Mouse (Mus musculus) liver, embryonic 14.5 days (tissue): ENCODE measurements around the gene Uba2.
A peak's percentile ranks its signal among the peaks of the same experiment; 100 is the strongest.

Experiments
- CTCF ChIP-seq: IDR thresholded peaks from 2 replicates; pipeline ENCODE4 v1.5.1; 2016; ENCODE audit warnings: antibody characterized with exemption, low read depth, control low read depth
- EP300 ChIP-seq: IDR thresholded peaks from 2 replicates; pipeline ENCODE4 v1.6.1; 2016; ENCODE audit warnings: antibody characterized with exemption, low read depth

- peak; percentile 81 for TF ChIP-seq CTCF
- no peak for TF ChIP-seq EP300
Measured at GRCm38 (mm10) chr7:34166850-34167249, 2.5 kb downstream of the Uba2 start.
